Mouse (Mus musculus) myocyte (in vitro differentiated cells): ENCODE results near the gene Pole4.

Experiments
- CEBPB ChIP-seq: IDR thresholded peaks from 2 replicates; pipeline ENCODE4 v1.6.1; 2011; ENCODE audit warnings: mild to moderate bottlenecking, moderate library complexity; ENCODE audit not compliant: poor library complexity, insufficient read depth, severe bottlenecking
- E2F4 ChIP-seq: IDR thresholded peaks from one replicate; pipeline ENCODE4 v1.6.1; 2011; ENCODE audit warnings: mild to moderate bottlenecking, control low read depth, moderate library complexity; ENCODE audit not compliant: insufficient read depth
- MAX ChIP-seq: IDR thresholded peaks from one replicate; pipeline ENCODE4 v1.6.1; 2011; ENCODE audit warnings: low read depth, mild to moderate bottlenecking, control low read depth
- MYOD1 ChIP-seq, 3 experiments: IDR thresholded peaks; one replicate each; pipeline ENCODE4 v1.6.1; 2011; ENCODE audit warnings: control low read depth in 2 of 3, low read depth in 2 of 3, mild to moderate bottlenecking in 2 of 3, moderate library complexity in 1 of 3; ENCODE audit not compliant: insufficient read length in 2 of 3, control insufficient read depth in 1 of 3
- POLR2A ChIP-seq: IDR thresholded peaks from one replicate; pipeline ENCODE4 v1.6.1; 2011; ENCODE audit warnings: low read depth, mild to moderate bottlenecking, control low read depth, moderate library complexity; ENCODE audit not compliant: insufficient read length
- POLR2AphosphoS2 ChIP-seq: IDR thresholded peaks from one replicate; pipeline ENCODE4 v1.6.1; 2011; ENCODE audit warnings: low read depth, control low read depth; ENCODE audit not compliant: insufficient read length
- REST ChIP-seq: IDR thresholded peaks from one replicate; pipeline ENCODE4 v1.6.1; 2011; ENCODE audit warnings: mild to moderate bottlenecking, control low read depth, moderate library complexity; ENCODE audit not compliant: insufficient read depth, insufficient read length
- SRF ChIP-seq: IDR thresholded peaks from one replicate; pipeline ENCODE4 v1.6.1; 2011; ENCODE audit warnings: low read depth; ENCODE audit not compliant: control insufficient read depth, insufficient read length
- TCF12 ChIP-seq: IDR thresholded peaks from one replicate; pipeline ENCODE4 v1.6.1; 2011; ENCODE audit warnings: mild to moderate bottlenecking, control low read depth; ENCODE audit not compliant: poor library complexity, insufficient read depth, severe bottlenecking
- USF1 ChIP-seq: IDR thresholded peaks from one replicate; pipeline ENCODE4 v1.6.1; 2011; ENCODE audit warnings: low read depth, mild to moderate bottlenecking, control low read depth, moderate library complexity

DNA sequence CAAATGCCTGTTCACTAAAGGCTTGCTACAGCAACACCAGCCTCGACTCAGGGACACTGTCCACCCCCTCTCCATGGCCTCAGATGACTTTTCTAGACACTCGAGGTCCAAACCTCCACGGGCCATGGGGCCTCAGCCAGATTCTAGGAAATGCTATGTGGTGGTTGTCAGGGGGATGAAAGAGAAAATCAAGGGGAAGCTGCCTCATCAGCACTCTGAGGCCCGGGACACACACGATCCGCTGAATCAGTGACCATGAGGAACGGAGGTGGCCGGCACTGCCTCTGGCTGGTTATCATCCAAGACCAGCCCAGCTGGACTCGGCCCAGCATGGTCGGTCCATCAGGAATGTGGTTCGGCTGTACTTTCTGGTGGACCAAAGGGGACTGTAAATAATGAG is 45.9 kb upstream of the Pole4 start:
- TF ChIP-seq POLR2A (no peak), MAX (no peak), TCF12 (no peak), SRF (no peak), E2F4 (no peak), MYOD1 (IDR thresholded peaks at IDR 0.05; ENCODE audit: control insufficient read depth in 1 of 3, insufficient read length in 2 of 3, low read depth in 2 of 3) (no peak), CEBPB (no peak), REST (no peak), POLR2AphosphoS2 (no peak), USF1 (no peak)
